Mouse (Mus musculus) ES-E14 (cell line): ENCODE results near the gene Flt3. TPM values are rescaled to one million over a fixed set of nuclear protein-coding genes. Genes with fewer than 3 reads are reported as not detected.

ENCODE experiments used
- DNase-seq: peaks from one replicate; pipeline ENCODE4 v3.0.0-alpha.2; 2013; ENCODE audit warnings: low read depth, low spot score
- H3K27ac ChIP-seq: 2 replicates; pipeline ENCODE4 v1.5.1; 2012; ENCODE audit warnings: low read depth, mild to moderate bottlenecking, low read length, moderate library complexity, mixed read lengths; ENCODE audit not compliant: poor library complexity, insufficient read depth, severe bottlenecking
- H3K36me3 ChIP-seq: 2 replicates; pipeline ENCODE4 v1.6.1; 2012; ENCODE audit warnings: mild to moderate bottlenecking, low read length, moderate library complexity, mixed read lengths; ENCODE audit not compliant: control insufficient read depth, poor library complexity, insufficient read depth, severe bottlenecking
- H3K4me1 ChIP-seq, 2 experiments: fragments of 150-350 bp in 1 of 2; sonication (generic) in 1 of 2; 2 replicates each; pipeline ENCODE4 v1.6.1; 2012; ENCODE audit warnings: low read length in 2 of 2, mild to moderate bottlenecking in 1 of 2, mixed read lengths in 1 of 2; ENCODE audit not compliant: control insufficient read depth in 2 of 2, insufficient read depth in 2 of 2, poor library complexity in 1 of 2
- H3K4me3 ChIP-seq, 2 experiments: fragments of 150-350 bp in 1 of 2; sonication (generic) in 1 of 2; 2 replicates each; pipeline ENCODE4 v1.5.1; 2012; ENCODE audit warnings: low read length in 2 of 2, low read depth in 1 of 2, mild to moderate bottlenecking in 1 of 2, mixed read lengths in 1 of 2; ENCODE audit not compliant: insufficient read depth in 1 of 2, poor library complexity in 1 of 2, severe bottlenecking in 1 of 2
- H3K9ac ChIP-seq: 2 replicates; pipeline ENCODE4 v1.6.1; 2012; ENCODE audit warnings: low read depth, mild to moderate bottlenecking, low read length, mixed read lengths; ENCODE audit not compliant: poor library complexity, insufficient read depth, severe bottlenecking
- H3K9me3 ChIP-seq: fragments of 150-350 bp; sonication (generic); 2 replicates; pipeline ENCODE4 v1.6.1; 2012; ENCODE audit warnings: low read depth, mild to moderate bottlenecking, low read length; ENCODE audit not compliant: control insufficient read depth, insufficient read depth
- CHD2 ChIP-seq: IDR thresholded peaks from 2 replicates; pipeline ENCODE4 v1.6.1; 2014; ENCODE audit warnings: mild to moderate bottlenecking, low read depth, low read length, inconsistent platforms
- HCFC1 ChIP-seq: IDR thresholded peaks from 2 replicates; pipeline ENCODE4 v1.6.1; 2012; ENCODE audit warnings: low read length, inconsistent platforms, borderline replicate concordance; ENCODE audit not compliant: insufficient read depth
- MAFK ChIP-seq: IDR thresholded peaks from 2 replicates; pipeline ENCODE4 v1.6.1; 2014; ENCODE audit warnings: mild to moderate bottlenecking, low read depth, low read length, inconsistent platforms; ENCODE audit not compliant: insufficient read depth
- ZC3H11A ChIP-seq: IDR thresholded peaks from 2 replicates; pipeline ENCODE4 v1.6.1; 2012; ENCODE audit warnings: low read depth, mild to moderate bottlenecking, inconsistent platforms, low read length, borderline replicate concordance
- ZNF384 ChIP-seq: IDR thresholded peaks from 2 replicates; pipeline ENCODE4 v1.6.1; 2012; ENCODE audit warnings: low read depth, low read length, inconsistent platforms
- in situ Hi-C, 2 experiments: fragments of 600-800 bp; cut with MboI; formaldehyde crosslinking; loops; one replicate each; pipeline ENCODE4 v1.15.1; 2025; ENCODE audit warnings: low sequenced_read_pairs in 2 of 2, inconsistent platforms in 1 of 2; ENCODE audit not compliant: unreplicated experiment in 2 of 2
- total RNA-seq: library from RNA; depleted of rRNA; stranded (reverse); fragments of 300-350 nt; gene quantifications from 2 replicates; pipeline ENCODE4 v1.2.3, GENCODE M21; 2012

Flt3 gene
- total RNA-seq, 1 experiment = 0.27 TPM

GRCm38 (mm10) chr5:147435751-147436150 is 35.5 kb upstream of the Flt3 start:
- Histone ChIP-seq H3K4me1 (peaks cover 0 to 11% of the 10 kb centered on the region in 2 experiments; a peak in 3 of 4 replicates), H3K36me3 (peaks cover 2% of the 10 kb centered on the region; the same call in 1 of the 2 replicates), H3K9ac (no peak overlapping the region), H3K27ac (no peak overlapping the region), H3K9me3 (no peaks in the 10 kb centered on the region), H3K4me3 (no peak overlapping the region)
- TF ChIP-seq HCFC1 (no peak), CHD2 (no peak), ZC3H11A (no peak), MAFK (no peak), ZNF384 (no peak)
- no peak for DNase-seq
- in situ Hi-C loops = no loop called here

GRCm38 (mm10) chr5:147435224-147435623 is 34.9 kb upstream of the Flt3 start:
- H3K4me3 ChIP-seq = no peak overlapping the region
- no peak for DNase-seq
- in situ Hi-C loops = no loop called here
- no peak overlapping the region for H3K9ac ChIP-seq
- TF ChIP-seq CHD2 = no peak
- TF ChIP-seq MAFK = no peak
- no peak for TF ChIP-seq ZNF384
- TF ChIP-seq HCFC1 = no peak
- TF ChIP-seq ZC3H11A = no peak
- H3K36me3 ChIP-seq = peaks cover 2% of the 10 kb centered on the region; the same call in 1 of the 2 replicates
- H3K9me3 ChIP-seq = no peaks in the 10 kb centered on the region
- peaks cover 0 to 11% of the 10 kb centered on the region in 2 experiments; a peak in 3 of 4 replicates for H3K4me1 ChIP-seq
- no peak overlapping the region for H3K27ac ChIP-seq

DNA sequence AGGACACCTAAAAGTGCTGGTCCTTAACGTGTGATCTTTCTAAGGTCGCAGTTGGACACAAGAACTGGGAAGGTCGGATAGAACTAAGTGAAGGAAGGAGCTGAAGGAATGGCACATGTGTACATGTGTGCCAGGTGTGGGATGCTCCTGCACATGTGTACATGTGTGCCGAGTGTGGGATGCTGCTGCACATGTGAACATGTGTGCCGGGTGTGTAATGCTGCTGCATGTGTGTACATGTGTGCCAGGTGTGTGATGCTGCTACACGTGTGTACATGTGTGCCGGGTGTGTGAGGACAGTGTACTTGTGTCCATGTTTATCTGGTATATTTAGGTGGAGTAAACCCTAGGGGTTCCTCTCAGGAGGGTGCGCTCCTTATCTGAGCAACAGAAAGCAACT is 32.6 kb upstream of the Flt3 start:
- no peak for DNase-seq
- H3K9ac ChIP-seq = no peak overlapping the region
- H3K36me3 ChIP-seq = peaks cover 2% of the 10 kb centered on the region; the same call in 1 of the 2 replicates
- no peak overlapping the region for H3K4me3 ChIP-seq
- in situ Hi-C loops = no loop called here
- no peak overlapping the region for H3K27ac ChIP-seq
- H3K4me1 ChIP-seq = peaks cover 0 to 10% of the 10 kb centered on the region in 2 experiments; a peak in 3 of 4 replicates
- TF ChIP-seq CHD2 = no peak
- no peak for TF ChIP-seq HCFC1
- no peaks in the 10 kb centered on the region for H3K9me3 ChIP-seq

DNA sequence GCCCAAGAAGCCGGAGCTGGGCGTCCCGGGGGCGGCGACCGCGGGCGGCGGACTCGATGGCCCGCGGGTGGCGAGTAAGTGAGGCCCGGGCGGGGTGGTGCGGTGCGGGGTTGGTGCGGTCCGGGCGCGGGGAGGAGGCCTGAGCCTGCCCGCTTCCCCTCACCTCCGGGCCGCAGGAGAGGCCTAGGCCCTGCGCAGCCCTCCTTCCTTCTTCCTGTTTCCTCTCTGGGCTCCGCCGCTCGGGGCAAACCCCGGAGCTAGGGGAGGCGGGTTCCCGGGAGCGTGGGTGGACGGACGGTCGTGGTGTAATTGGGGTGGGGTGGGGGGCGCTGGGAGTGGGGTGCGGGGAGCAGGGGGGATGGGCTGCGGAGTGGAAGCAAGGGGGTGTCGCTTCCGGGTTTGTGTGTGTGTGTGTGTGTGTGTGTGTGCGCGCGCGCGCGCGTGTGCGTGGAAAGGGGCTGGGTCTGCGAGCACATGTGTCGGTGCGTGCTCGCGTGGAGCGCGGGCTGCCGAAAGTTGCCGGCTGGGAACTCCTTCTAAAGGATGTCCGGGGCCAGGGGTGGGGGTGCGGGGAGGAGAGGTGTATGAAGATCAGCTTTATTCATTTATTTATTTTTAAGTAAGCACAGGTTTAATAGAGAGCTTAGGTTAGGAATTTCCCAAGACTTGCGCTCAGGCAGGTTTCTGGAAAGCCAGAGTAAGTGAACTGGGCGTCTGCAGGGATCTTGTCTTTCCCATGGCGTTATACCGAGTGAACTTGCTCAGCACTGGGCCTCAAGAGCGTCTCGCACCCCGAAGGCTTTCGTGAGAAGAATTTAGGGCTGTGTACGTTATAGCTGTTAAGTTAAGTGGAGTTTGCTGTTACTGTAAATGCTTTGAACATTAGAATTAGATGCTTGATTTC is 30.9 kb upstream of the Flt3 start:
- H3K9me3 ChIP-seq = no peaks in the 10 kb centered on the region
- DNase-seq = no peak
- in situ Hi-C loops = no loop called here
- peak overlapping the region; percentile 95 for H3K9ac ChIP-seq
- H3K36me3 ChIP-seq = peaks cover 2% of the 10 kb centered on the region; the same call in 1 of the 2 replicates
- TF ChIP-seq CHD2 = no peak
- TF ChIP-seq ZNF384 = no peak
- TF ChIP-seq ZC3H11A = no peak
- TF ChIP-seq MAFK = no peak
- TF ChIP-seq HCFC1 = no peak
- peak overlapping the region; percentile 94 for H3K27ac ChIP-seq
- H3K4me1 ChIP-seq = peaks cover 0 to 9% of the 10 kb centered on the region in 2 experiments; a peak in 2 of 4 replicates
- peak overlapping the region; percentile 90 for H3K4me3 ChIP-seq
